Mouse (Mus musculus) urinary bladder, adult 18-20 months (tissue): ENCODE data around the gene Plk1.
A peak's percentile ranks its signal among the peaks of the same experiment; 100 is the strongest.

ENCODE experiments used
- DNase-seq, 2 experiments: peaks; one replicate each; pipeline ENCODE4 v3.0.0; 2022; ENCODE audit warnings: low spot score in 2 of 2, mixed read lengths in 2 of 2

Plk1 gene

GRCm38 (mm10) chr7:122193919-122194318 lies 34.7 kb downstream of the Plk1 start:
- no peak for DNase-seq

GRCm38 (mm10) chr7:122196771-122197170 lies 37.5 kb downstream of the Plk1 start:
- no peak for DNase-seq

GRCm38 (mm10) chr7:122197306-122197705 lies 38.1 kb downstream of the Plk1 start:
- DNase-seq, result no peak

GRCm38 (mm10) chr7:122199296-122199695 lies 40.1 kb downstream of the Plk1 start:
- no peak for DNase-seq

GRCm38 (mm10) chr7:122203936-122204335 lies 44.7 kb downstream of the Plk1 start:
- DNase-seq, result no peak

GRCm38 (mm10) chr7:122206121-122206520 lies 46.9 kb downstream of the Plk1 start:
- no peak for DNase-seq

GRCm38 (mm10) chr7:122208276-122209021 lies 49.2 kb downstream of the Plk1 start:
- DNase-seq, result no peak

GRCm38 (mm10) chr7:122219315-122219801 lies 60.1 kb downstream of the Plk1 start, which contains the start of gene Chp2:
Gene Chp2 (plus strand): TSS chr7:122219496.
- DNase-seq, result peak; percentile 4 to 24
